Mouse (Mus musculus) E14TG2a.4 (cell line): ENCODE measurements around the gene Loxl4.

Experiments
- H3K27me3 ChIP-seq: 2 replicates; pipeline ENCODE4 v1.6.1; 2014; ENCODE audit warnings: low read length, control low read depth; ENCODE audit not compliant: insufficient read depth
- H3K36me3 ChIP-seq: 2 replicates; pipeline ENCODE4 v1.6.1; 2014; ENCODE audit warnings: low read length, control low read depth; ENCODE audit not compliant: insufficient read depth
- H3K4me1 ChIP-seq: replicated peaks from 2 replicates; pipeline ENCODE4 v1.6.1; 2014; ENCODE audit warnings: low read depth, low read length, control low read depth
- H3K4me3 ChIP-seq: replicated peaks from 2 replicates; pipeline ENCODE4 v1.5.1; 2014; ENCODE audit warnings: mild to moderate bottlenecking, low read length
- H3K9me3 ChIP-seq: 2 replicates; pipeline ENCODE4 v1.6.1; 2014; ENCODE audit warnings: low read length, control low read depth
- CTCF ChIP-seq: conservative IDR thresholded peaks from 2 replicates; pipeline ENCODE4 v1.5.1; 2014; ENCODE audit warnings: low read length
- NANOG ChIP-seq: IDR thresholded peaks from 2 replicates; pipeline ENCODE4 v1.6.1; 2014; ENCODE audit warnings: borderline replicate concordance, low read length, mixed read lengths
- POU5F1 ChIP-seq: IDR thresholded peaks from 2 replicates; pipeline ENCODE4 v1.6.1; 2014; ENCODE audit warnings: low read length, borderline replicate concordance

The Loxl4 gene

GRCm38 (mm10) chr19:42612654-42613053 is at the start of gene Loxl4:
Gene Loxl4, minus strand, starts transcription at chr19:42612813.
- Histone ChIP-seq H3K9me3 (0 out of 2 replicates have a peak, but pooled peaks cover 4% of the 10 kb centered on the region), H3K4me3 (peak within 1 kb of the TSS; percentile 73), H3K36me3 (no peaks in the 10 kb centered on the region), H3K4me1 (peaks cover 20% of the 10 kb centered on the region), H3K27me3 (peaks cover 57% of the 10 kb centered on the region)
- TF ChIP-seq POU5F1: no peak

GRCm38 (mm10) chr19:42661430-42662164 is 49.0 kb upstream of the Loxl4 start:
- H3K4me3 ChIP-seq: no peak overlapping the region
- TF ChIP-seq POU5F1 (no peak), CTCF (peak; percentile 13; the same call in 1 of the 2 replicates)
- peaks cover 36% of the 10 kb centered on the region for H3K4me1 ChIP-seq
- H3K36me3 ChIP-seq: no peaks in the 10 kb centered on the region
- H3K9me3 ChIP-seq: peaks cover 19% of the 10 kb centered on the region
- peaks cover 45% of the 10 kb centered on the region for H3K27me3 ChIP-seq

- no peaks in the 10 kb centered on the region for H3K36me3 ChIP-seq
- H3K4me3 ChIP-seq: no peak overlapping the region
- H3K9me3 ChIP-seq: peaks cover 19% of the 10 kb centered on the region
- H3K4me1 ChIP-seq: peaks cover 34% of the 10 kb centered on the region
- peaks cover 45% of the 10 kb centered on the region for H3K27me3 ChIP-seq
- TF ChIP-seq NANOG (no peak), POU5F1 (no peak), CTCF (no peak)
Observed at GRCm38 (mm10) chr19:42660244-42660565, 47.6 kb upstream of the Loxl4 start.

- Histone ChIP-seq H3K27me3 (peaks cover 47% of the 10 kb centered on the region), H3K9me3 (peaks cover 19% of the 10 kb centered on the region), H3K4me3 (no peak overlapping the region), H3K4me1 (peaks cover 29% of the 10 kb centered on the region), H3K36me3 (no peaks in the 10 kb centered on the region)
- TF ChIP-seq NANOG (no peak), CTCF (no peak), POU5F1 (no peak)
Observed at GRCm38 (mm10) chr19:42659354-42660243, 47.0 kb upstream of the Loxl4 start.

- Histone ChIP-seq H3K9me3 (peaks cover 19% of the 10 kb centered on the region), H3K27me3 (peaks cover 55% of the 10 kb centered on the region), H3K4me1 (peaks cover 24% of the 10 kb centered on the region), H3K36me3 (no peaks in the 10 kb centered on the region), H3K4me3 (no peak overlapping the region)
- no peak for TF ChIP-seq NANOG
- no peak for TF ChIP-seq CTCF
- TF ChIP-seq POU5F1: no peak
Observed at GRCm38 (mm10) chr19:42658435-42659135, 46.0 kb upstream of the Loxl4 start.

- no peak for TF ChIP-seq POU5F1
- no peak for TF ChIP-seq CTCF
- no peak for TF ChIP-seq NANOG
- Histone ChIP-seq H3K4me1 (peaks cover 17% of the 10 kb centered on the region), H3K36me3 (no peaks in the 10 kb centered on the region)
Observed at GRCm38 (mm10) chr19:42657769-42658168, 45.2 kb upstream of the Loxl4 start.

GRCm38 (mm10) chr19:42657306-42657705 is 44.7 kb upstream of the Loxl4 start:
- no peak overlapping the region for H3K4me3 ChIP-seq
- H3K36me3 ChIP-seq: no peaks in the 10 kb centered on the region
- peaks cover 15% of the 10 kb centered on the region for H3K4me1 ChIP-seq
- TF ChIP-seq NANOG (no peak), POU5F1 (no peak)
- peaks cover 49% of the 10 kb centered on the region for H3K27me3 ChIP-seq
- peaks cover 13% of the 10 kb centered on the region for H3K9me3 ChIP-seq

More at GRCm38 (mm10) chr19:42657769-42658168, 45.2 kb upstream of the Loxl4 start:
- peaks cover 18% of the 10 kb centered on the region for H3K9me3 ChIP-seq
- no peak overlapping the region for H3K4me3 ChIP-seq
- peaks cover 52% of the 10 kb centered on the region for H3K27me3 ChIP-seq

- Histone ChIP-seq H3K9me3 (no peaks in the 10 kb centered on the region), H3K27me3 (peaks cover 51% of the 10 kb centered on the region), H3K36me3 (no peaks in the 10 kb centered on the region)
Observed at GRCm38 (mm10) chr19:42655006-42655405, 42.4 kb upstream of the Loxl4 start.

More at GRCm38 (mm10) chr19:42655006-42655405, 42.4 kb upstream of the Loxl4 start:
- Histone ChIP-seq H3K4me1 (peaks cover 14% of the 10 kb centered on the region), H3K4me3 (no peak overlapping the region)
- TF ChIP-seq POU5F1: no peak
- TF ChIP-seq CTCF: peak; percentile 46
